Mouse (Mus musculus): Measurements from ENCODE around the gene Prmt3. TPM values are rescaled to one million over a fixed set of nuclear protein-coding genes. Genes with fewer than 3 reads are reported as not detected.

Prmt3 gene
- polyA plus RNA-seq, 1 experiment from 2014 or later, result 49.2 TPM

GRCm38 (mm10) chr7:49824581-49824980, 46.4 kb downstream of the Prmt3 start:
- 0 out of 2 replicates have a peak, but pooled peaks cover 4% of the 10 kb centered on the region for H3K4me1 ChIP-seq (replicated peaks)

GRCm38 (mm10) chr7:49825492-49825891, 47.3 kb downstream of the Prmt3 start:
- Histone ChIP-seq H3K9ac (no peak overlapping the region), H3K4me2 (no peak overlapping the region), H3K27ac (replicated peaks) (no peak overlapping the region), H3K4me3 (no peak overlapping the region), H3K27me3 (no peaks in the 10 kb centered on the region), H3K9me3 (no peaks in the 10 kb centered on the region), H3K4me1 (replicated peaks) (0 out of 2 replicates have a peak, but pooled peaks cover 4% of the 10 kb centered on the region), H3K36me3 (peaks cover 17% of the 10 kb centered on the region)
- ATAC-seq (ENCODE audit: low FRiP score, low read depth), result no peak
- WGBS, result 80% methylated on average over 3 of the region's 3 CpGs

More at GRCm38 (mm10) chr7:49824581-49824980, 46.4 kb downstream of the Prmt3 start:
- H3K9ac ChIP-seq, result no peak overlapping the region
- H3K36me3 ChIP-seq, result peaks cover 17% of the 10 kb centered on the region
- H3K4me3 ChIP-seq, result no peak overlapping the region
- no peak overlapping the region for H3K4me2 ChIP-seq
- ATAC-seq (ENCODE audit: low FRiP score, low read depth), result no peak
- no peaks in the 10 kb centered on the region for H3K9me3 ChIP-seq
- H3K27me3 ChIP-seq, result no peaks in the 10 kb centered on the region
- no peak overlapping the region for H3K27ac ChIP-seq (replicated peaks)
- WGBS, result 71% methylated on average over 2 of the region's 2 CpGs

GRCm38 (mm10) chr7:49827920-49828319, 49.8 kb downstream of the Prmt3 start:
- no peak overlapping the region for H3K27ac ChIP-seq (replicated peaks)
- no peaks in the 10 kb centered on the region for H3K27me3 ChIP-seq
- ATAC-seq (ENCODE audit: low FRiP score, low read depth), result no peak
- 86% methylated on average over 1 of the region's 1 CpGs for WGBS
- peaks cover 25% of the 10 kb centered on the region for H3K36me3 ChIP-seq
- H3K9me3 ChIP-seq, result no peaks in the 10 kb centered on the region
- H3K4me1 ChIP-seq (replicated peaks), result no peaks in the 10 kb centered on the region
- no peak overlapping the region for H3K4me3 ChIP-seq
- H3K4me2 ChIP-seq, result no peak overlapping the region
- no peak overlapping the region for H3K9ac ChIP-seq

DNA sequence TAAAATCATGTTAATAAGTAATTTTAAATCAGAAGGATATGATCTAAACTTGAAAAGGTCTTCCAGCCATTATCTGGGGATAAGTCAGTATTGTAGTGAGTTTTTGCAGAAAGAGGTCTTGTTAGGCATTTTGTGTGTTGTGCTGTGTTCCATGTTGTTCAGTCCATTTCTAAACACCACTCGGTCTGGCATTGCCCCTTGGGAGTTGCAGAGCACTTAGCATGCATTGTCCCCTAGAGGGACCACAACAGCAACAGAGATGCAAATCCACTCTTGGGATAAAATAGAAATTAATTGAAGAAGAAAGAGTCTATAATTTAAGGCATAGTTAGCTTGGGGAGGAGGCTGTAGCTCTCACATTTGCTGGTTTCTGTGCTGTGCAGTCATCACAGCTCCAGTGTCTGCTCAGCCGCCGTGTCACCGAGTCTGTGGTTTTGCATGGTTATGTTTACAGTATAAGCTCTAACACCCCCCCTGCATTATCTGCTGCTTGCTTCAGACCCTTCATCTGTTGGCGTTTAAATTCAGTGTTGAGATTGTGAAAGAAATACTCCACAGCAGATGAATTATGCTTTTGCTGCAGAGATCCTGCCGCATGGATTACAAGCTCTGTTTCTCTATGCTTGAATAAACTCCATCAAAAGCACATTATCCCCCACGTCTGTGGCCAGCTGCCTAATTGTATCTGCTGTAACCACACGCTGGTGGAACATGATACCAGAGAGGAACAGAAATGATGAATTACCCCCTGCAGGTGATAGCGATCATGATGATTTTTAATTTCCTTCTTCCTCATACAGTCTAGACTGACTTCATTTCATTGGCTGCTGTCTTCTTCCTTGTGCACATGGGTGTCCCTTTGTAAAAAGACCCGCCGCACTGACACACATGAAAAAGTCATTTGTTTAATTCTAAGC, 64.5 kb downstream of the Prmt3 start:
- Histone ChIP-seq H3K9ac (peak overlapping the region; percentile 27; the same call in 1 of the 2 replicates), H3K9me3 (no peaks in the 10 kb centered on the region), H3K27me3 (no peaks in the 10 kb centered on the region), H3K4me3 (peak overlapping the region; percentile 11), H3K4me2 (peak overlapping the region; percentile 45), H3K4me1 (replicated peaks) (peaks cover 33% of the 10 kb centered on the region), H3K36me3 (no peaks in the 10 kb centered on the region), H3K27ac (replicated peaks) (peak overlapping the region; percentile 82)
- WGBS, result 14% methylated on average over 11 of the region's 11 CpGs
- peak; percentile 85 for ATAC-seq (ENCODE audit: low FRiP score, low read depth)

DNA sequence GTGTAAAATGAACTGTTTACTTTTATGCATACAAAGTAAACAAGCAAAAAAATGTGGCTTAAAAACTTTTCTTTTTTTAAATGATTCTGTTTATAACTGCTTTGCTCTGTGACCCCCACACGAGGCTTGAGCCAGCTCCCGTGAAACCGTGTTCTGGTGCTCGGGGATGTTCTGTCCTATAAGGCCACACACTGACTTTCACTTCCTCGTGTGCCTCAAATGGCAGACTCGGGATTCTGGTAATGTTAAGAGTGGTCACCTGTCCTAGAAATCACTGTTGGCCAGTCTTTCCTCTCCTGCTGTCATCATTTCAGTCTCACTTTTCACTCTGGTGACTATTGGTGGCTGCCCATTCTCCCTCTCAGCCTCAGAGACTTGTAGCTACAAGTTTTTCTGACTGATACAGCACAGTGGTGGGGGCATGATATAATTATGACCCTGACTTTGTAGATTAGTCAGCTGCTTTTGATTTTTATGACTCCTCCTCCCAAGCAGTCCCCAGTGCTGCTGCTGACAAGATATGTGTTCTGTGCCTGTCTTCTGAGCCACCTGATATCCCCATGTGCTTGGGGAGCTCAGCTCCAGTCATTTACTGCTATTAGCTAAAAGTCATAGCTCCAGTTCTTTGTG, 65.3 kb downstream of the Prmt3 start:
- WGBS, result 52% methylated on average over 6 of the region's 6 CpGs
- Histone ChIP-seq H3K9ac (no peak overlapping the region), H3K27me3 (no peaks in the 10 kb centered on the region), H3K4me2 (peak overlapping the region; percentile 45), H3K36me3 (no peaks in the 10 kb centered on the region), H3K4me1 (replicated peaks) (peaks cover 33% of the 10 kb centered on the region), H3K27ac (replicated peaks) (peak overlapping the region; percentile 82), H3K9me3 (no peaks in the 10 kb centered on the region), H3K4me3 (no peak overlapping the region)
- ATAC-seq (ENCODE audit: low FRiP score, low read depth), result no peak

DNA sequence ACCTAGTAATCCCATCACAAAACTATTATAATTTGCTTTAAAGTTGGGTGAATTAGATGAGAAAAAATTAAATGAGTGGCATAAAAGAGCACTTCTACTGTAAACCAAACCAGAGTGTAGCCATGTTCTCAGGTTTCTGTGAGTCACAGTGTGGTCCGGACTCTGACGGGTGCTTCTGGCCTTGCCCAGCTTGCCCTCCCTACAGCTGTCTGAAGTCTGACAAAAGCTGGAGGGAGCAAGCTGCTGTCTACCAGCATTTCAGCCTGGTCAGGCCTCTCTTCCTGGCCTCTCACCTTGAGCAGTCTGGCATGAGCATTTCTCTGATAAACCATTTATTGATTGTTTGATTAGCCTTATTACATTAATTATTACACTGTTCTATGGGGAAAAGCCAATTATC, 69.8 kb downstream of the Prmt3 start:
- peaks cover 14% of the 10 kb centered on the region for H3K4me1 ChIP-seq (replicated peaks)
- 0 out of 2 replicates have a peak, but pooled peaks cover 7% of the 10 kb centered on the region for H3K36me3 ChIP-seq
- H3K27me3 ChIP-seq, result no peaks in the 10 kb centered on the region
- WGBS, result 78% methylated on average over 2 of the region's 2 CpGs
- H3K9me3 ChIP-seq, result no peaks in the 10 kb centered on the region
- no peak overlapping the region for H3K27ac ChIP-seq (replicated peaks)
- H3K9ac ChIP-seq, result no peak overlapping the region
- H3K4me3 ChIP-seq, result no peak overlapping the region
- ATAC-seq (ENCODE audit: low FRiP score, low read depth), result no peak
- no peak overlapping the region for H3K4me2 ChIP-seq

GRCm38 (mm10) chr7:49853342-49854181, 75.4 kb downstream of the Prmt3 start:
- Histone ChIP-seq H3K4me2 (no peak overlapping the region), H3K27ac (replicated peaks) (no peak overlapping the region), H3K9ac (no peak overlapping the region), H3K27me3 (no peaks in the 10 kb centered on the region), H3K36me3 (peaks cover 10% of the 10 kb centered on the region; the same call in 1 of the 2 replicates), H3K4me3 (no peak overlapping the region), H3K4me1 (replicated peaks) (no peaks in the 10 kb centered on the region), H3K9me3 (no peaks in the 10 kb centered on the region)
- WGBS, result 88% methylated on average over 5 of the region's 5 CpGs
- no peak for ATAC-seq (ENCODE audit: low FRiP score, low read depth)

- H3K9me3 ChIP-seq, result no peaks in the 10 kb centered on the region
- no peak for ATAC-seq (ENCODE audit: low FRiP score, low read depth)
- no peak overlapping the region for H3K9ac ChIP-seq
- no peak overlapping the region for H3K4me3 ChIP-seq
- H3K27ac ChIP-seq (replicated peaks), result no peak overlapping the region
- H3K4me2 ChIP-seq, result no peak overlapping the region
- H3K4me1 ChIP-seq (replicated peaks), result no peaks in the 10 kb centered on the region
- WGBS, result 83% methylated on average over 5 of the region's 5 CpGs
- H3K36me3 ChIP-seq, result peaks cover 7% of the 10 kb centered on the region; the same call in 1 of the 2 replicates
- H3K27me3 ChIP-seq, result no peaks in the 10 kb centered on the region
Observed at GRCm38 (mm10) chr7:49857347-49857746, 79.2 kb downstream of the Prmt3 start.

DNA sequence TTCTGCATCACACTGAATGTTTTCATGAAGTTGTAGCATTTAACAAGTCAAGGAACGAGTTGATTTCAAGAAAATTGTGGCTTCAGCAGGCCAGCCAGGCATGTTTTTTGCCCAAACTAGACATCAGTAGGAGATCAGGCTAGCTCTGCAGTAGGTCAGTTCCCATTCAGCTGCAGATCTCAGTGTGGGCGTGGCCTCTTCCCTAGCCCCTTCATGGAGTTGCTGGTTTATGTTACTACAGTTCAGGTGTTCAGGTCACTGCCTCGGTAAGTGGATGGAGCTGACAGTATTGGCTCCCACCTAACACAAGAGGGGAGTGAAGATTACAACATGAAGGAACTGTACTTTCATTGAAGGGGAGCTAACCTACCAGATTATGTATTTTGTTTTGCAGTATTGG, 80.1 kb downstream of the Prmt3 start:
- H3K36me3 ChIP-seq, result peaks cover 7% of the 10 kb centered on the region; the same call in 1 of the 2 replicates
- H3K27me3 ChIP-seq, result no peaks in the 10 kb centered on the region
- H3K9ac ChIP-seq, result no peak overlapping the region
- no peak overlapping the region for H3K4me2 ChIP-seq
- no peaks in the 10 kb centered on the region for H3K4me1 ChIP-seq (replicated peaks)
- no peak overlapping the region for H3K27ac ChIP-seq (replicated peaks)
- ATAC-seq (ENCODE audit: low FRiP score, low read depth), result no peak
- H3K4me3 ChIP-seq, result no peak overlapping the region
- 80% methylated on average over 3 of the region's 3 CpGs for WGBS
- no peaks in the 10 kb centered on the region for H3K9me3 ChIP-seq

- peaks cover 7% of the 10 kb centered on the region; the same call in 1 of the 2 replicates for H3K36me3 ChIP-seq
- H3K9me3 ChIP-seq, result no peaks in the 10 kb centered on the region
- H3K4me2 ChIP-seq, result no peak overlapping the region
- no peak overlapping the region for H3K27ac ChIP-seq (replicated peaks)
- no peaks in the 10 kb centered on the region for H3K27me3 ChIP-seq
- H3K4me3 ChIP-seq, result no peak overlapping the region
- ATAC-seq (ENCODE audit: low FRiP score, low read depth), result no peak
- H3K9ac ChIP-seq, result no peak overlapping the region
- no peaks in the 10 kb centered on the region for H3K4me1 ChIP-seq (replicated peaks)
- WGBS, result 96% methylated on average over 3 of the region's 3 CpGs
Observed at GRCm38 (mm10) chr7:49859820-49860219, 81.7 kb downstream of the Prmt3 start.

- Histone ChIP-seq H3K4me2 (no peak overlapping the region), H3K36me3 (peaks cover 7% of the 10 kb centered on the region; the same call in 1 of the 2 replicates), H3K9ac (no peak overlapping the region), H3K9me3 (no peaks in the 10 kb centered on the region), H3K4me3 (no peak overlapping the region), H3K4me1 (replicated peaks) (no peaks in the 10 kb centered on the region), H3K27me3 (no peaks in the 10 kb centered on the region), H3K27ac (replicated peaks) (no peak overlapping the region)
- WGBS, result 95% methylated on average over 2 of the region's 2 CpGs
- ATAC-seq (ENCODE audit: low FRiP score, low read depth), result no peak
Observed at GRCm38 (mm10) chr7:49861196-49861595, 83.0 kb downstream of the Prmt3 start.
